Mouse (Mus musculus) heart, postnatal 0 days (tissue): Measurements from ENCODE around the gene Antxr2. TPM values are rescaled to one million over a fixed set of nuclear protein-coding genes. Genes with fewer than 3 reads are reported as not detected.

ENCODE experiments used
- ATAC-seq: fragments of 200-750 bp; cut with Nextera tagmentation; 2 replicates; pipeline ENCODE4 v1.8.0; 2017; ENCODE audit warnings: low read depth, moderate number of reproducible peaks, moderate library complexity; ENCODE audit not compliant: insufficient read depth
- DNase-seq: peaks from one replicate; pipeline ENCODE4 v3.0.0-alpha.2; 2016; ENCODE audit warnings: low spot score
- H3K27ac ChIP-seq: fragments of 300-500 bp; sonication (generic); 2 replicates; pipeline ENCODE4 v1.5.1; 2014; ENCODE audit warnings: low read depth, mild to moderate bottlenecking
- H3K27me3 ChIP-seq: fragments of 300-500 bp; sonication (generic); 2 replicates; pipeline ENCODE4 v1.6.1; 2014; ENCODE audit warnings: low read length, mixed read lengths; ENCODE audit not compliant: control insufficient read depth, insufficient read depth
- H3K36me3 ChIP-seq: fragments of 300-500 bp; sonication (generic); replicated peaks from 2 replicates; pipeline ENCODE4 v1.6.1; 2014; ENCODE audit warnings: low read length, mixed read lengths; ENCODE audit not compliant: control insufficient read depth, insufficient read depth
- H3K4me1 ChIP-seq: fragments of 300-500 bp; sonication (generic); 2 replicates; pipeline ENCODE4 v1.6.1; 2014; ENCODE audit warnings: antibody characterized with exemption; ENCODE audit not compliant: control insufficient read depth, insufficient read depth
- H3K4me2 ChIP-seq: fragments of 300-500 bp; sonication (generic); 2 replicates; pipeline ENCODE4 v1.6.1; 2014; ENCODE audit warnings: low read depth, mild to moderate bottlenecking, low read length, moderate library complexity
- H3K4me3 ChIP-seq: fragments of 300-500 bp; sonication (generic); 2 replicates; pipeline ENCODE4 v1.5.1; 2014; ENCODE audit warnings: low read depth, low read length
- H3K9ac ChIP-seq: fragments of 300-500 bp; sonication (generic); replicated peaks from 2 replicates; pipeline ENCODE4 v1.6.1; 2014; ENCODE audit warnings: low read depth, low read length, mixed read lengths
- H3K9me3 ChIP-seq: fragments of 300-500 bp; sonication (generic); replicated peaks from 2 replicates; pipeline ENCODE4 v1.6.1; 2016; ENCODE audit warnings: low read length; ENCODE audit not compliant: control insufficient read depth
- CTCF ChIP-seq: IDR thresholded peaks from 2 replicates; pipeline ENCODE4 v1.5.1; 2016; ENCODE audit warnings: antibody characterized with exemption, control low read depth, low read depth
- EP300 ChIP-seq: IDR thresholded peaks from 2 replicates; pipeline ENCODE4 v1.6.1; 2016; ENCODE audit warnings: antibody characterized with exemption, low read depth
- WGBS: fragments of 180-500 bp; shearing (Covaris S2); extraction: QIAGEN DNeasy Blood & Tissue Kit; methylation state at CpG from one replicate; pipeline ENCODE4 v1.1.7; 2014; 5-methylcytosine and 5-hydroxymethylcytosine counted together
- polyA plus RNA-seq: library from polyadenylated mRNA; unstranded; fragments of >200 nt; fragmentation: Nextera tagmentation; extraction: Ambion mirVana; gene quantifications from 2 replicates; pipeline ENCODE4 v1.2.1, GENCODE M21; 2015
- total RNA-seq: library from RNA; depleted of rRNA; stranded (reverse); fragments of >200 nt; gene quantifications from 2 replicates; pipeline ENCODE4 v1.2.3, GENCODE M21; 2014; ENCODE audit warnings: low replicate concordance

Antxr2 gene
- total and polyA plus RNA-seq, 2 experiments from 2014 or later, result 48.6 to 78.7 TPM

- Histone ChIP-seq H3K4me1 (peaks cover 11% of the 10 kb centered on the region), H3K4me2 (no peak overlapping the region), H3K9me3 (no peaks in the 10 kb centered on the region), H3K9ac (no peak overlapping the region), H3K36me3 (peaks cover 41% of the 10 kb centered on the region), H3K27me3 (no peaks in the 10 kb centered on the region), H3K27ac (no peak overlapping the region), H3K4me3 (no peak overlapping the region)
- no peak for ATAC-seq
- 86% methylated on average over 2 of the region's 2 CpGs for WGBS
- no peak for DNase-seq
- TF ChIP-seq CTCF (no peak), EP300 (no peak)
Measured at GRCm38 (mm10) chr5:98025921-98026320, 4.9 kb downstream of the Antxr2 start.

GRCm38 (mm10) chr5:98024545-98024944 lies 6.3 kb downstream of the Antxr2 start:
- Histone ChIP-seq H3K4me1 (peaks cover 12% of the 10 kb centered on the region), H3K4me3 (no peak overlapping the region), H3K9ac (no peak overlapping the region), H3K9me3 (no peaks in the 10 kb centered on the region), H3K27ac (no peak overlapping the region), H3K36me3 (peaks cover 51% of the 10 kb centered on the region), H3K4me2 (no peak overlapping the region), H3K27me3 (no peaks in the 10 kb centered on the region)
- no peak for TF ChIP-seq CTCF
- TF ChIP-seq EP300, result no peak
- 87% methylated on average over 2 of the region's 2 CpGs for WGBS
- DNase-seq (no peak), ATAC-seq (no peak)

GRCm38 (mm10) chr5:98021518-98021917 lies 9.3 kb downstream of the Antxr2 start:
- DNase-seq (no peak), ATAC-seq (no peak)
- H3K4me1 ChIP-seq, result peaks cover 18% of the 10 kb centered on the region
- no peak overlapping the region for H3K4me3 ChIP-seq
- H3K27me3 ChIP-seq, result no peaks in the 10 kb centered on the region
- no peak overlapping the region for H3K4me2 ChIP-seq
- no peaks in the 10 kb centered on the region for H3K9me3 ChIP-seq
- no peak overlapping the region for H3K9ac ChIP-seq
- 89% methylated on average over 4 of the region's 4 CpGs for WGBS
- H3K27ac ChIP-seq, result no peak overlapping the region
- TF ChIP-seq EP300 (no peak), CTCF (no peak)
- H3K36me3 ChIP-seq, result peaks cover 54% of the 10 kb centered on the region

GRCm38 (mm10) chr5:98020658-98021057 lies 10.2 kb downstream of the Antxr2 start:
- ATAC-seq (no peak), DNase-seq (no peak)
- no peak overlapping the region for H3K27ac ChIP-seq
- H3K4me3 ChIP-seq, result no peak overlapping the region
- H3K9me3 ChIP-seq, result no peaks in the 10 kb centered on the region
- H3K27me3 ChIP-seq, result no peaks in the 10 kb centered on the region
- peaks cover 46% of the 10 kb centered on the region for H3K36me3 ChIP-seq
- no peak overlapping the region for H3K4me2 ChIP-seq
- no peak for TF ChIP-seq CTCF
- no peak for TF ChIP-seq EP300
- H3K4me1 ChIP-seq, result peaks cover 23% of the 10 kb centered on the region
- no peak overlapping the region for H3K9ac ChIP-seq

- Histone ChIP-seq H3K36me3 (peaks cover 34% of the 10 kb centered on the region), H3K9me3 (no peaks in the 10 kb centered on the region), H3K4me1 (peaks cover 23% of the 10 kb centered on the region), H3K4me3 (no peak overlapping the region), H3K9ac (no peak overlapping the region), H3K27ac (no peak overlapping the region; the same call in 1 of the 2 replicates), H3K27me3 (no peaks in the 10 kb centered on the region), H3K4me2 (no peak overlapping the region)
- DNase-seq (no peak), ATAC-seq (no peak)
- TF ChIP-seq CTCF (no peak), EP300 (no peak)
- 60% methylated on average over 1 of the region's 1 CpGs for WGBS
Measured at GRCm38 (mm10) chr5:98019396-98019795, 11.4 kb downstream of the Antxr2 start.

- no peak overlapping the region for H3K9ac ChIP-seq
- 87% methylated on average over 6 of the region's 6 CpGs for whole genome bisulfite sequencing
- no peaks in the 10 kb centered on the region for H3K9me3 ChIP-seq
Measured at GRCm38 (mm10) chr5:98018162-98018561, 12.7 kb downstream of the Antxr2 start.

More at GRCm38 (mm10) chr5:98018162-98018561, 12.7 kb downstream of the Antxr2 start:
- no peak overlapping the region for H3K4me2 ChIP-seq
- DNase-seq (no peak), ATAC-seq (no peak)
- peaks cover 23% of the 10 kb centered on the region for H3K4me1 ChIP-seq
- peaks cover 32% of the 10 kb centered on the region for H3K36me3 ChIP-seq
- no peaks in the 10 kb centered on the region for H3K27me3 ChIP-seq
- no peak overlapping the region for H3K4me3 ChIP-seq
- H3K27ac ChIP-seq, result no peak overlapping the region; the same call in 1 of the 2 replicates
- TF ChIP-seq CTCF (no peak), EP300 (no peak)
